In the genomic region with DNA sequence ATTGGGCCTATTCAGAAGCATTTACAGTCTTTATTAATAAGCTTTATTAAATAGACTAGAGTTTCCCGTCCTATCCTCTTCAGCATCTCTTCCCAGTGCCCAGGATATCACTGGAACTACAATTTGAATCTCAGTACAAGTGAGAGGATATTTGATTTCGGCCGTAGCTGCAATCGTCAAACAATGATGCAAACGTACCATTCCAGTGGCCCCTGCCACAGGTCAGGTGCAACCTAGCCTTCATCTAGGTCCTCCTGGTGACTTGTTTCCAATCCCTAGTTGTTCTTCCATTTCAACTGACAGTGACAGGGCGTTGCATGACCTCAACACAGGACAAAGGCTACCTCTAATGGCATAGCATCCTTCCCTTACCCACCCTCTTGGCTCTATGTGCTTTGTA, we compare ENCODE assay signal across 8 mouse cellular contexts. TPM values are rescaled to one million over a fixed set of nuclear protein-coding genes. Genes with fewer than 3 reads are reported as not detected.
A peak's percentile ranks its signal among the peaks of the same experiment; 100 is the strongest.
DNase-seq lines count a peak whose midpoint lies in the region; ATAC-seq and TF ChIP-seq lines count a peak whose summit lies in the region.

No protein-coding gene starts in this region.

- H3K4me3 ChIP-seq in heart, embryonic 11.5 days (ENCODE audit: low read depth, low read length) = peak overlapping the region; percentile 62
- H3K4me3 ChIP-seq in CH12.LX (replicated peaks in 1 of 3; ENCODE audit: low read depth in 2 of 3, low read length in 2 of 3, poor library complexity in 1 of 3) = peak overlapping the region; percentile 70 to 82 (median 71)
- peak overlapping the region; percentile 35 for H3K4me3 ChIP-seq in forebrain, embryonic 14.5 days (ENCODE audit: low read depth, low read length)
- peak overlapping the region; percentile 65 to 79 for H3K4me3 ChIP-seq in liver, embryonic 14.5 days (ENCODE audit: insufficient read depth in 1 of 2, low read depth in 2 of 2, low read length in 2 of 2)

- WGBS in heart, embryonic 11.5 days (ENCODE audit: insufficient replicate concordance) = 44% methylated on average over 6 of the region's 6 CpGs
- 44% methylated on average over 6 of the region's 6 CpGs for WGBS in forebrain, embryonic 14.5 days
- 53% methylated on average over 6 of the region's 6 CpGs for WGBS in liver, embryonic 14.5 days (ENCODE audit: insufficient replicate concordance)

- H3K27ac ChIP-seq in heart, embryonic 11.5 days (ENCODE audit: low read depth, low read length) = no peak overlapping the region
- H3K27ac ChIP-seq in CH12.LX (ENCODE audit: insufficient read depth, low read depth) = no peak overlapping the region
- peak overlapping the region; percentile 61 for H3K27ac ChIP-seq in forebrain, embryonic 14.5 days (ENCODE audit: low read depth, low read length)
- no peak overlapping the region; the same call in 1 of the 2 replicates for H3K27ac ChIP-seq in liver, embryonic 14.5 days

- H3K9me3 ChIP-seq in heart, embryonic 11.5 days (replicated peaks; ENCODE audit: control insufficient read depth, low read length) = no peaks in the 10 kb centered on the region
- no peaks in the 10 kb centered on the region for H3K9me3 ChIP-seq in CH12.LX (replicated peaks; ENCODE audit: low read length)
- H3K9me3 ChIP-seq in forebrain, embryonic 14.5 days (replicated peaks; ENCODE audit: control insufficient read depth, low read length) = no peaks in the 10 kb centered on the region
- H3K9me3 ChIP-seq in liver, embryonic 14.5 days (ENCODE audit: control insufficient read depth, low read length) = no peaks in the 10 kb centered on the region

- no peak for TF ChIP-seq RAD21 in CH12.LX (IDR thresholded peaks at IDR 0.05; ENCODE audit: low read depth, low read length)

- dilution Hi-C loops in CH12.LX (cut with MboI; ENCODE audit: extremely low pct_ligation_motif_present, extremely low pct_unique_long_range_greater_than_20kb, low sequenced_read_pairs) = no loop called here

- in situ Hi-C loops in CH12.LX (cut with MboI; ENCODE audit: low pct_ligation_motif_present, low pct_unique_long_range_greater_than_20kb, low sequenced_read_pairs) = no loop called here

- H3K9ac ChIP-seq in heart, embryonic 11.5 days (ENCODE audit: low read depth, low read length) = peak overlapping the region; percentile 68
- peak overlapping the region; percentile 65 for H3K9ac ChIP-seq in CH12.LX (ENCODE audit: insufficient read depth, low read depth)
- peak overlapping the region; percentile 51 for H3K9ac ChIP-seq in forebrain, embryonic 14.5 days (ENCODE audit: low read length)
- no peak overlapping the region for H3K9ac ChIP-seq in liver, embryonic 14.5 days (replicated peaks)

- H3K36me3 ChIP-seq in heart, embryonic 11.5 days (ENCODE audit: control insufficient read depth, insufficient read depth, low read length) = no peaks in the 10 kb centered on the region
- peaks cover 4 to 23% of the 10 kb centered on the region in 2 experiments for H3K36me3 ChIP-seq in CH12.LX (replicated peaks in 1 of 2; ENCODE audit: control insufficient read depth in 1 of 2, insufficient read depth in 1 of 2, low read length in 1 of 2)
- peaks cover 22% of the 10 kb centered on the region for H3K36me3 ChIP-seq in forebrain, embryonic 14.5 days (ENCODE audit: control insufficient read depth, insufficient read depth, low read length)
- no peaks in the 10 kb centered on the region for H3K36me3 ChIP-seq in liver, embryonic 14.5 days (replicated peaks; ENCODE audit: control insufficient read depth, insufficient read depth, low read depth)

- H3K27me3 ChIP-seq in heart, embryonic 11.5 days (ENCODE audit: control insufficient read depth, insufficient read depth, low read length) = no peaks in the 10 kb centered on the region
- no peaks in the 10 kb centered on the region for H3K27me3 ChIP-seq in CH12.LX (replicated peaks)
- H3K27me3 ChIP-seq in forebrain, embryonic 14.5 days (replicated peaks; ENCODE audit: control insufficient read depth, insufficient read depth, low read length) = no peaks in the 10 kb centered on the region
- no peaks in the 10 kb centered on the region for H3K27me3 ChIP-seq in liver, embryonic 14.5 days (ENCODE audit: control insufficient read depth, insufficient read depth, low read length)

- no peaks in the 10 kb centered on the region for H3K4me1 ChIP-seq in heart, embryonic 11.5 days (ENCODE audit: control insufficient read depth, insufficient read depth, low read length)
- H3K4me1 ChIP-seq in CH12.LX (ENCODE audit: control insufficient read depth in 1 of 2, insufficient read depth in 2 of 2) = peaks cover 4 to 11% of the 10 kb centered on the region in 2 experiments; a peak in 3 of 4 replicates
- 0 out of 2 replicates have a peak, but pooled peaks cover 5% of the 10 kb centered on the region for H3K4me1 ChIP-seq in forebrain, embryonic 14.5 days (ENCODE audit: control insufficient read depth, insufficient read depth, low read length)
- peaks cover 12% of the 10 kb centered on the region in 2 experiments; a peak in 3 of 4 replicates for H3K4me1 ChIP-seq in liver, embryonic 14.5 days (replicated peaks; ENCODE audit: control insufficient read depth in 2 of 2, insufficient read depth in 2 of 2, low read length in 1 of 2)

- no peak for TF ChIP-seq CTCF in CH12.LX (conservative IDR thresholded peaks at IDR 0.05 in 1 of 2, IDR thresholded peaks at IDR 0.05 in 1 of 2; ENCODE audit: low read depth in 2 of 2, low read length in 2 of 2)
- TF ChIP-seq CTCF in liver, embryonic 14.5 days (IDR thresholded peaks at IDR 0.05; ENCODE audit: low read depth) = no peak

- ATAC-seq in heart, embryonic 11.5 days (replicated peaks; ENCODE audit: insufficient number of reproducible peaks, low FRiP score, low TSS enrichment) = no peak
- ATAC-seq in forebrain, embryonic 14.5 days = peak; percentile 16
- ATAC-seq in liver, embryonic 14.5 days (ENCODE audit: insufficient read depth) = no peak
- no peak for ATAC-seq in granulocyte monocyte progenitor cell, adult 5-6 weeks (replicated peaks; ENCODE audit: poor library complexity, severe bottlenecking)

- H3K79me2 ChIP-seq in CH12.LX (replicated peaks; ENCODE audit: control insufficient read depth, extremely low read depth, insufficient read depth, poor library complexity, severe bottlenecking) = no peaks in the 10 kb centered on the region

- no peak for TF ChIP-seq POLR2A in CH12.LX (IDR thresholded peaks at IDR 0.05; ENCODE audit: low read depth, low read length)

- no peak for DNase-seq in heart, adult 18-20 months
- DNase-seq in CH12.LX (ENCODE audit: extremely low read depth) = no peak
- DNase-seq in forebrain, embryonic 14.5 days (ENCODE audit: low spot score) = no peak
- no peak for DNase-seq in liver, embryonic 14.5 days (ENCODE audit: low read depth in 3 of 3, low spot score in 3 of 3)
- no peak for DNase-seq in thymus, adult 18-20 months
- DNase-seq in adrenal gland, adult 2 months = no peak

- H3K4me2 ChIP-seq in heart, embryonic 11.5 days = peak overlapping the region; percentile 70
- peak overlapping the region; percentile 57 for H3K4me2 ChIP-seq in CH12.LX (ENCODE audit: insufficient read depth, low read depth, poor library complexity, severe bottlenecking)
- H3K4me2 ChIP-seq in forebrain, embryonic 14.5 days (ENCODE audit: low read length) = peak overlapping the region; percentile 60
- peak overlapping the region; percentile 88 for H3K4me2 ChIP-seq in liver, embryonic 14.5 days (ENCODE audit: low read depth)

- TF ChIP-seq EP300 in CH12.LX (IDR thresholded peaks at IDR 0.05; ENCODE audit: low read length) = no peak
- TF ChIP-seq EP300 in liver, embryonic 14.5 days (IDR thresholded peaks at IDR 0.05; ENCODE audit: low read depth) = no peak

RNA-seq across cellular contexts. Expression of a gene that starts 0.5 kb away (rescaled TPM):
- 25.1 and 26.0 TPM in 2 replicates for polyA plus RNA-seq in heart, embryonic 11.5 days (2014; fragmentation: Nextera tagmentation; extraction: Ambion mirVana)
- 10 to 100 TPM; 22.2 to 25.6 TPM for total RNA-seq in heart, adult 18-20 months (2021)
- total RNA-seq in CH12.LX (2012; rRNA removed) (9.3 and 12.9 TPM in 2 replicates), CH12.LX (2014; rRNA removed) (7.4 and 8.5 TPM in 2 replicates)
- 9.5 and 9.7 TPM in 2 replicates for polyA plus RNA-seq in CH12.LX (2012; ENCODE audit: insufficient read length, low read depth)
- 113 and 126 TPM in 2 replicates for polyA plus RNA-seq in forebrain, embryonic 14.5 days (2014; fragmentation: Nextera tagmentation; extraction: Ambion mirVana)
- polyA plus RNA-seq in liver, embryonic 14.5 days (2012; rRNA removed) = 2.8 and 2.9 TPM in 2 replicates
- 4.3 and 6.2 TPM in 2 replicates for polyA plus RNA-seq in liver, embryonic 14.5 days (2014; fragmentation: Nextera tagmentation; extraction: Ambion mirVana)
- 8.7 and 9.8 TPM in 2 replicates for total RNA-seq in granulocyte monocyte progenitor cell, adult 5-6 weeks (2014; fragmentation: Nextera tagmentation)
- total RNA-seq in granulocyte monocyte progenitor cell, adult 5-6 weeks (2017) = 5.2 and 10.7 TPM in 2 replicates
- total RNA-seq in adrenal gland, adult 2 months (2021) = 10 to 100 TPM; 17.5 to 24.9 TPM
- polyA plus RNA-seq in adrenal gland, adult 2 months (2012; rRNA removed) = 16.6 and 18.8 TPM in 2 replicates

RNA-seq across cellular contexts. Expression of a gene that starts 5.9 kb away (rescaled TPM):
- 12.9 and 15.3 TPM in 2 replicates for polyA plus RNA-seq in heart, embryonic 11.5 days (2014; fragmentation: Nextera tagmentation; extraction: Ambion mirVana)
- total RNA-seq in heart, adult 18-20 months (2021) = 1 to 10 TPM; 5.0 to 5.8 TPM
- total RNA-seq in CH12.LX (2012; rRNA removed) (2.2 and 2.7 TPM in 2 replicates), CH12.LX (2014; rRNA removed) (1.1 and 1.3 TPM in 2 replicates)
- 1.5 and 2.1 TPM in 2 replicates for polyA plus RNA-seq in CH12.LX (2012; ENCODE audit: insufficient read length, low read depth)
- 13.2 and 13.4 TPM in 2 replicates for polyA plus RNA-seq in forebrain, embryonic 14.5 days (2014; fragmentation: Nextera tagmentation; extraction: Ambion mirVana)
- polyA plus RNA-seq in liver, embryonic 14.5 days (2012; rRNA removed) = 6.1 and 7.5 TPM in 2 replicates
- polyA plus RNA-seq in liver, embryonic 14.5 days (2014; fragmentation: Nextera tagmentation; extraction: Ambion mirVana) = 7.2 and 7.7 TPM in 2 replicates
- total RNA-seq in granulocyte monocyte progenitor cell, adult 5-6 weeks (2014; fragmentation: Nextera tagmentation) = 0.19 and 0.70 TPM in 2 replicates
- 1.8 TPM in 1 of 2 replicates, not detected in the other for total RNA-seq in granulocyte monocyte progenitor cell, adult 5-6 weeks (2017)
- 1 to 10 TPM; 3.3 to 5.5 TPM for total RNA-seq in adrenal gland, adult 2 months (2021)
- 2.2 and 2.6 TPM in 2 replicates for polyA plus RNA-seq in adrenal gland, adult 2 months (2012; rRNA removed)

RNA-seq across cellular contexts. Expression of a gene that starts 15.2 kb away (rescaled TPM):
- polyA plus RNA-seq in heart, embryonic 11.5 days (2014; fragmentation: Nextera tagmentation; extraction: Ambion mirVana) = 252 and 277 TPM in 2 replicates
- total RNA-seq in heart, adult 18-20 months (2021) = 100 to 1,000 TPM; 229 to 232 TPM
- total RNA-seq in CH12.LX (2012; rRNA removed) (84.0 and 96.9 TPM in 2 replicates), CH12.LX (2014; rRNA removed) (231 and 243 TPM in 2 replicates)
- 308 TPM in 2 replicates for polyA plus RNA-seq in CH12.LX (2012; ENCODE audit: insufficient read length, low read depth)
- polyA plus RNA-seq in forebrain, embryonic 14.5 days (2014; fragmentation: Nextera tagmentation; extraction: Ambion mirVana) = 276 and 307 TPM in 2 replicates
- 62.5 and 76.4 TPM in 2 replicates for polyA plus RNA-seq in liver, embryonic 14.5 days (2012; rRNA removed)
- 130 and 133 TPM in 2 replicates for polyA plus RNA-seq in liver, embryonic 14.5 days (2014; fragmentation: Nextera tagmentation; extraction: Ambion mirVana)
- total RNA-seq in granulocyte monocyte progenitor cell, adult 5-6 weeks (2014; fragmentation: Nextera tagmentation) = 256 and 296 TPM in 2 replicates
- 242 and 247 TPM in 2 replicates for total RNA-seq in granulocyte monocyte progenitor cell, adult 5-6 weeks (2017)
- 100 to 1,000 TPM; 355 to 363 TPM for total RNA-seq in adrenal gland, adult 2 months (2021)
- 169 and 187 TPM in 2 replicates for polyA plus RNA-seq in adrenal gland, adult 2 months (2012; rRNA removed)

RNA-seq across cellular contexts. Expression of a gene that starts 15.2 kb away (rescaled TPM):
- 28.5 and 34.7 TPM in 2 replicates for polyA plus RNA-seq in heart, embryonic 11.5 days (2014; fragmentation: Nextera tagmentation; extraction: Ambion mirVana)
- total RNA-seq in heart, adult 18-20 months (2021) = 10 to 100 TPM; 67.6 to 76.8 TPM
- total RNA-seq in CH12.LX (2012; rRNA removed) = 5.0 and 8.7 TPM in 2 replicates
- total RNA-seq in CH12.LX (2014; rRNA removed) = 7.3 and 7.4 TPM in 2 replicates
- polyA plus RNA-seq in CH12.LX (2012; ENCODE audit: insufficient read length, low read depth) = 3.0 and 5.0 TPM in 2 replicates
- 38.9 and 50.8 TPM in 2 replicates for polyA plus RNA-seq in forebrain, embryonic 14.5 days (2014; fragmentation: Nextera tagmentation; extraction: Ambion mirVana)
- polyA plus RNA-seq in liver, embryonic 14.5 days (2012; rRNA removed) = 10.4 and 10.6 TPM in 2 replicates
- 10.9 and 13.2 TPM in 2 replicates for polyA plus RNA-seq in liver, embryonic 14.5 days (2014; fragmentation: Nextera tagmentation; extraction: Ambion mirVana)
- total RNA-seq in granulocyte monocyte progenitor cell, adult 5-6 weeks (2014; fragmentation: Nextera tagmentation) = 13.7 and 16.6 TPM in 2 replicates
- total RNA-seq in granulocyte monocyte progenitor cell, adult 5-6 weeks (2017) = 4.1 and 6.7 TPM in 2 replicates
- 10 to 100 TPM; 31.3 to 56.7 TPM for total RNA-seq in adrenal gland, adult 2 months (2021)
- 42.8 and 46.3 TPM in 2 replicates for polyA plus RNA-seq in adrenal gland, adult 2 months (2012; rRNA removed)

RNA-seq across cellular contexts. Expression of a gene that starts 27.0 kb away (rescaled TPM):
- 115 and 149 TPM in 2 replicates for polyA plus RNA-seq in heart, embryonic 11.5 days (2014; fragmentation: Nextera tagmentation; extraction: Ambion mirVana)
- 100 to 1,000 TPM; 290 to 300 TPM for total RNA-seq in heart, adult 18-20 months (2021)
- total RNA-seq in CH12.LX (2012; rRNA removed) (3.7 and 3.9 TPM in 2 replicates), CH12.LX (2014; rRNA removed) (1.4 and 1.7 TPM in 2 replicates)
- polyA plus RNA-seq in CH12.LX (2012; ENCODE audit: insufficient read length, low read depth) = 4.3 and 5.7 TPM in 2 replicates
- polyA plus RNA-seq in forebrain, embryonic 14.5 days (2014; fragmentation: Nextera tagmentation; extraction: Ambion mirVana) = 42.0 and 49.6 TPM in 2 replicates
- 4.8 and 5.3 TPM in 2 replicates for polyA plus RNA-seq in liver, embryonic 14.5 days (2012; rRNA removed)
- polyA plus RNA-seq in liver, embryonic 14.5 days (2014; fragmentation: Nextera tagmentation; extraction: Ambion mirVana) = 12.0 and 13.0 TPM in 2 replicates
- total RNA-seq in granulocyte monocyte progenitor cell, adult 5-6 weeks (2014; fragmentation: Nextera tagmentation) = 12.5 and 20.8 TPM in 2 replicates
- total RNA-seq in granulocyte monocyte progenitor cell, adult 5-6 weeks (2017) = 3.3 and 4.6 TPM in 2 replicates
- 100 to 1,000 TPM; 143 to 148 TPM for total RNA-seq in adrenal gland, adult 2 months (2021)
- polyA plus RNA-seq in adrenal gland, adult 2 months (2012; rRNA removed) = 59.3 and 86.5 TPM in 2 replicates
